Mouse (Mus musculus): ENCODE measurements at regions not wholly inside any gene's neighbourhood (a gene's known extent, or its start where the extent isn't known, plus 50 kb on each side); places are given as distances from the start of the nearest gene placed in this dataset.
A peak's percentile ranks its signal among the peaks of the same experiment; 100 is the strongest.

DNA sequence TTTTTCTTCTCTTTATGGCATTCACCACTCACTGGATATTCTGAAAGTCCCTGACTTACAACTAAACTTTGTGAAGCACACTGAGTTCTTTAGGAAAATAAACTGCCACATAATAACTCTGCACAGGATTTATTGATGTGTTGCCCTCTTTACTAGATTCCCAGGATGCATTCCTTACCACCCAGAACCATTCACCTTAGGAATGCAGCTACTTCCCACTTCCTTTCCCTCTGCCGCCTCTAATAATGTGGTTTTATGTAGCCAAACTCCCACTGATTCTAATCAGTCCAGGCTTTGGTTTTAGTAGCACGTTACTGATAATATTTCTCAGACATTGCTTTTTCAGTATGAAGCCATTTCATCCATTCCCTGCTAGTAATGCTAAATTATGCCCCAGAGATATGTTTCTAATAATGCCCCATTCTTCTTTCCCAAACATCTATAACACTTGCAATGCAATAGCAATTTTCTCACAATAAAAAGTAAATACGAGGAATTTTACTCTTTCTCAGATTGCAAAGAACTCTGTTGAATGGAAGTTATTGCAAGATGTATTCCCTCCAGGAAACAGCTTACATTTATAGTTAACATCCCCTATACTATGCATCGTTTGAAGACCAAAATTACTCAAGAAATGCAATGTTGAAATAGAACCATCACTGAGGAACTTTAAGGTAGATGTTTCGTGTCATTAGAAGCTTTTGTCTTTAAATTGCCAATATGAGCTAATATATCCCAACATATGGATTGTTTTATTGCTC, 145.2 kb upstream of the Zpld1 start:
- no peak for DNase-seq (ENCODE audit: low spot score)

- peak; percentile 9 for DNase-seq (ENCODE audit: low spot score)
Observed at GRCm38 (mm10) chr16:55435139-55435968, 137.6 kb upstream of the Zpld1 start.

DNA sequence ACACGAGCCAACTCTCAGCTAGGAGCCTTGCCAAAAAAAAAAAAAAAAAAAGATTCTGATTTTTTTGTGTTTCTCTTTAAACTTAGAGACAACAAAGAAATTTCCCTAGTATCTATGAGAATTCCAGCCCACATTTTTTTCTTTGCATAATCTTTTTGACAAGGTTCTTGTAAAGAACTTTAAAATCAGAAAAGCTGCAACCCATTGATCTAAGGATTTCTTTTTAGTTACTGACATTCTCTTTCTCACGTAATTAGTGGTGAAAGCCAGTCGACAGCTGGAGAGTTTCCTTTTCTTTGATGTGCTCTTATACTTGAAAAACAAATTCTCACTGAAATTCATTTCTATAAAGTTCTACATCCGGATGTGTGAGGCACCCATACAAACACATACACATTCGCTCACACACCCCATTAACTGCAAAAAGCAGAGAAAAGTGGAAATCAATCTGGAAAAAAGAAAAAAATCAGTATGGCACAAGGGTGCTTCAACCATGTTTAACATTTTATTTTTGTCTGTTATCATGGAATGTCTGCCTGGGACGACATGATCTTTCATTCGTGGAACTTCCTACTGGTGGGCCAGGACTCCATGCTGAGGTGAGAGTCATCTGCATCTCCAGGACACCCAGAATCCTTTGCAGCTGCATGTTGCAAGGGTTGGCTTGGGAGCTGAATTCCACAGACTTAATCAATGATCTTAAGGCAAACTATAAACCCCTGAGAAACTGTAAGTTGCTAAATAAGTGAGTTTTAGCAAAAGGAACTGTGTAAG, 124.0 kb upstream of the Zpld1 start:
- no peak for DNase-seq (ENCODE audit: low spot score)

DNA sequence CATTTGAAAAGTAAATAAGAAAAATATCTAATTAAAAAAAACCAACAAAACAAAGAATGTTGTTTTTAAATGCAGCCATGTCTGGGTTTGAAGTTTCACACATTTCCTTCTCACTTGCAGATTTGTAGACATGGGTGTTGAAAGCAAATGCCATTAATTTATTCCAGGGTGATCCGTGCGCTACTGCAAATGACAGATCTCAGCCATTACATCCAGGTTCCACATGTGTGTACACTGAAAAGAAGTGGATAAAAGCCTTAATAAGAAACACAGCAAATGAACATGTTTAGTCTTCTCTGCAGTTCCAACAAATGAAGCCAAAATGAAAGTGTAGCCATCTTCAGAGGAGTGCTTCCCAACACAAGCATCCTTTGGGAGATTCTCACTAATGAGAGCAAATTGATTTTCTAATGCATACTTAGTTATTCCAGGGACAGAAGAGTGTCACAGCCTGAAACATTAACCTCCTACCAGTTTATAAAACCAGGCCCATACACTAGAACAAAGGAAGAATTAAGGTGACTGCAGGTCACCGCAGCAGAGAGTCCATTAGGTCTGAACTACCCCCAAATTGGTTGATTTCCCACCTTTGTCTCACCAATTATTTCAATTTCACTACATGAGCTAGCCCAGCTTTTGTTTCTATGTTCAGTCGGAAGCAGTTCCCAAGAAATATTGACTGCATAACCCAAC, 123.2 kb upstream of the Zpld1 start:
- no peak for DNase-seq (ENCODE audit: low spot score)

DNA sequence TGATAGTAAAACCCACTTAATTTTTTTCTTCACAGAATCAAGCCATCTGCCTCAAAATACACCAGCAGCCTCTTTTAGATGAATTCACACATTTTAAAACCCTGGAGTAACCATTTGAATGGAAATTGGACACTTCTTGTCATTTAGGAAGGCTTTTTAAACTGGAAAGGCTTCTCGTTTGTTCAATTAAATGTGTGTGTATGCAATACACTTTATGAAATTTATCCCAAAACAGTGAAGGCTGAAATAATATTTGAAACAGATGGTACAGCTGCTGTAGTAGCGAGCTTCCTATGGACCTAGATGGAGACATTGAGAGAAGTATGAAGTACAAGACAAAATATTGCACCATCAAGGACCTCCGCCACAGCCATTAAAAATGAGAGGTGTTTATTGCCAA, 121.1 kb upstream of the Zpld1 start:
- DNase-seq (ENCODE audit: low spot score): no peak

GRCm38 (mm10) chr16:55400818-55401217, 103.0 kb upstream of the Zpld1 start:
- no peak for DNase-seq (ENCODE audit: low spot score)

GRCm38 (mm10) chr16:55394864-55395263, 97.1 kb upstream of the Zpld1 start:
- no peak for DNase-seq (ENCODE audit: low spot score)

DNA sequence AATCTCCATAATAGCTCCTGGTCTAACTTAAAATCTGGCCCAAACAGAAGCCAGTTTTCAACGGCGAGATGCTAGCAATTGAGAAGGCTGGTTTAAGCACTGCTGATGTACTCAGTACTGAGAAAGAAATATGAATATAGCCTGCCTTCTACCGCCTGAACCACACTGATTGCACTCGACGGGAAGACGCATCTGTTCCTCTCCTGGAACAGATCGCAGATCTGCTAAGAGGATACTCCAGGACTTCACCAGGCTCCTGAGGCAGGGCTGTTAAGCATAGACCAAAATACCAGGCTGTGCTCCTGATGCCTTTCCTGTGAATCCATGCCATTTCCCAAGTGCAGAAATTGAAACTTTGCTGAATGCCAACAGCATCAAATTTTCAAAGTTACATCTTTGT, 92.6 kb upstream of the Zpld1 start:
- DNase-seq (ENCODE audit: low spot score): no peak

DNA sequence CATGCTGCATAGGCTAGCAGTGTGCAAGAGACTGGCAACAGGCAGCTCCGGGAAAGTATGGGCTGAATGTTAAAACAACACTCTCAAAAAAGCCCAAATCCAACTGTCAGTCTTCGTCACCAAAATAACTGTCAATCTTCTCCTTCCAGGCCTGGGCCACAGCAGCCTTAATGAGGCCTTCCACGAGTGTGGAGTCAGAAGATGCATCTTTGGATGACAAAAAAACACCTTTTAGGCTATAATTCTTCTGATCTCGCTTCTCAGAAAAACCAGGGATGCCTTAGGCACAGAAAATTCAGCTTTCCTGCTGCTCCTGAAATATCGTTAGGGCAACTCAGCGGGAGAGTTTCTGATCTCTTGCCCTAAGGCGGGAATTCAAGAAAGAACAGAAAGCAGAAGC, 82.2 kb upstream of the Zpld1 start:
- DNase-seq (ENCODE audit: low spot score): no peak

- no peak for DNase-seq (ENCODE audit: low spot score)
Observed at GRCm38 (mm10) chr16:55379189-55379588, 81.4 kb upstream of the Zpld1 start.

- DNase-seq (ENCODE audit: low spot score): no peak
Observed at GRCm38 (mm10) chr16:55378701-55379100, 80.9 kb upstream of the Zpld1 start.

DNA sequence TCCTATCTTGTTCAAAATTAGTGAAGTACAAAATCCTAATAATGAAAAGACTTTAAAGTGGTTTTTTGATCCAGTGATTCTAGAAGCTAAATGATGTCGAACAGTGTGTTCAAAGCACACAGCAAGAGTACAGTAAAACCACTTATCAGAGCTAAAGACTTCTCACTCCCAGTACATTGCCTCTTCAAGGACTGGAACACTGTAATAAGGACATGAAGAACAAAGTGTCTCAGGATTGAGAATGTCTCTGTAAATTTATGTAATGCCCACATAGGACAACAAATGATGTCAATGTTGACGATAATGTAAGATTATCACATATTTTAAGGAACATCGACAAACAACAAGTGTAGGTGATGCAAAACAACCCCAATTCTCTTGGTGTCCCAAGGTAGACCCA, 78.1 kb upstream of the Zpld1 start:
- no peak for DNase-seq (ENCODE audit: low spot score)

- no peak for DNase-seq (ENCODE audit: low spot score)
Observed at GRCm38 (mm10) chr16:55357686-55358085, 59.9 kb upstream of the Zpld1 start.

GRCm38 (mm10) chr16:55356097-55356496, 58.3 kb upstream of the Zpld1 start:
- no peak for DNase-seq (ENCODE audit: low spot score)

All from left cerebral cortex, adult 11 months (tissue).